ENCODE assay signal across 9 mouse cellular contexts in the genomic region with DNA sequence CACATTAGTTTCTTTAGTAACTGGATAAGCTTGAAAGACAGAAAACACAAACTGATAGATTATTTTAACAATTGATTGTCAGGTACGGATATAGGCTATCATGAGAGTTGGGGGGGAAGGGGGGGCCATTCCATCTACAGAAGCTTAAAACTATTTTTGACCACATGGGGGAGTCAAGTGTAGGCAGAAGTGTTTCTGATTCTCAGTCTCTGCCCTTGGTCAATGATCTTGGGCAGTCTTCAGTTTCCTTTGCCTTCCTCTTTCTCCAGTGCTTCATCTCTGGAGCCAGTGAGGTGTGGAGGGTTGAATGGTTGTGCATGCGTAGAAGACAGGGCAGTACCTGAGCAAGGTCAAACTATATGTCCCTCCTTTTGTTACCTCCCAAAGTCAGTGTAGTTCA.
DNase-seq lines count a peak whose midpoint lies in the region; ATAC-seq and TF ChIP-seq lines count a peak whose summit lies in the region.
"Had no signal": no experiment of that assay in that cellular context is flagged by ENCODE, and none has a peak within 500 bp of the region (broad histone marks: within the 10 kb centered on the region; RNA-seq: fewer than 3 reads in every experiment).

No protein-coding gene starts in this region.

- H3K27me3 ChIP-seq in forebrain, postnatal 0 days (ENCODE audit: insufficient read depth, low read length), result no peaks in the 10 kb centered on the region
- no peaks in the 10 kb centered on the region for H3K27me3 ChIP-seq in forebrain, embryonic 10.5 days (ENCODE audit: poor library complexity, severe bottlenecking)
- no peaks in the 10 kb centered on the region for H3K27me3 ChIP-seq in liver, embryonic 14.5 days (ENCODE audit: control insufficient read depth, insufficient read depth, low read length)
- no peaks in the 10 kb centered on the region for H3K27me3 ChIP-seq in liver, embryonic 12.5 days (replicated peaks)
- H3K27me3 ChIP-seq: limb, embryonic 13.5 days had no signal

- peak; percentile 35 for TF ChIP-seq CTCF in forebrain, postnatal 0 days (IDR thresholded peaks at IDR 0.05; ENCODE audit: low read depth)
- TF ChIP-seq CTCF in liver, embryonic 14.5 days (IDR thresholded peaks at IDR 0.05; ENCODE audit: low read depth), result peak; percentile 32; the same call in 1 of the 2 replicates

- DNase-seq in forebrain, postnatal 0 days, result no peak
- no peak for DNase-seq in forebrain, embryonic 10.5 days (ENCODE audit: extremely low spot score, low spot score)
- no peak for DNase-seq in liver, embryonic 14.5 days (ENCODE audit: low read depth in 3 of 3, low spot score in 3 of 3)
- DNase-seq in adipocyte (ENCODE audit: low spot score), result peak; percentile 63
- peak; percentile 16 for DNase-seq in lung, postnatal 25 days (ENCODE audit: low spot score)
- no peak for DNase-seq in layer of hippocampus, adult 11-12 months (ENCODE audit: low spot score)

- WGBS in forebrain, postnatal 0 days, result 81% methylated on average over 2 of the region's 2 CpGs
- 81% methylated on average over 2 of the region's 2 CpGs for WGBS in forebrain, embryonic 10.5 days
- WGBS in liver, embryonic 14.5 days (ENCODE audit: insufficient replicate concordance), result 51% methylated on average over 2 of the region's 2 CpGs
- 50% methylated on average over 2 of the region's 2 CpGs for WGBS in liver, embryonic 12.5 days (ENCODE audit: insufficient replicate concordance)

- no peak for ATAC-seq in forebrain, postnatal 0 days
- ATAC-seq in liver, embryonic 14.5 days (ENCODE audit: insufficient read depth), result no peak
- no peak for ATAC-seq in liver, embryonic 12.5 days
- ATAC-seq in inflammation-experienced regulatory T-cells, adult 6 months, result no peak

- TF ChIP-seq EP300 in liver, embryonic 14.5 days (IDR thresholded peaks at IDR 0.05; ENCODE audit: low read depth), result no peak

- no peaks in the 10 kb centered on the region for H3K9me3 ChIP-seq in forebrain, postnatal 0 days (ENCODE audit: low read length)
- H3K9me3 ChIP-seq in forebrain, embryonic 10.5 days, result no peaks in the 10 kb centered on the region
- H3K9me3 ChIP-seq in liver, embryonic 14.5 days (ENCODE audit: control insufficient read depth, low read length), result no peaks in the 10 kb centered on the region
- H3K9me3 ChIP-seq in liver, embryonic 12.5 days (replicated peaks), result no peaks in the 10 kb centered on the region
- H3K9me3 ChIP-seq: limb, embryonic 13.5 days had no signal

- no peaks in the 10 kb centered on the region for H3K36me3 ChIP-seq in forebrain, postnatal 0 days (ENCODE audit: insufficient read depth)
- H3K36me3 ChIP-seq in forebrain, embryonic 10.5 days (replicated peaks), result no peaks in the 10 kb centered on the region
- H3K36me3 ChIP-seq in liver, embryonic 14.5 days (replicated peaks; ENCODE audit: control insufficient read depth, insufficient read depth, low read depth), result no peaks in the 10 kb centered on the region
- H3K36me3 ChIP-seq in liver, embryonic 12.5 days, result no peaks in the 10 kb centered on the region
- H3K36me3 ChIP-seq: limb, embryonic 13.5 days had no signal

- H3K27ac ChIP-seq in forebrain, postnatal 0 days (ENCODE audit: low read depth, low read length), result no peak overlapping the region
- H3K27ac ChIP-seq in forebrain, embryonic 10.5 days, result no peak overlapping the region
- no peak overlapping the region for H3K27ac ChIP-seq in liver, embryonic 14.5 days
- no peak overlapping the region for H3K27ac ChIP-seq in liver, embryonic 12.5 days
- H3K27ac ChIP-seq: limb, embryonic 13.5 days had no signal

- no peaks in the 10 kb centered on the region for H3K4me1 ChIP-seq in forebrain, postnatal 0 days (ENCODE audit: insufficient read depth)
- H3K4me1 ChIP-seq in forebrain, embryonic 10.5 days, result peaks cover 12% of the 10 kb centered on the region
- H3K4me1 ChIP-seq in liver, embryonic 14.5 days (replicated peaks; ENCODE audit: control insufficient read depth in 2 of 2, insufficient read depth in 2 of 2, low read length in 1 of 2), result no peaks in the 10 kb centered on the region
- no peaks in the 10 kb centered on the region for H3K4me1 ChIP-seq in liver, embryonic 12.5 days
- H3K4me1 ChIP-seq: limb, embryonic 13.5 days had no signal

- no peak overlapping the region for H3K9ac ChIP-seq in forebrain, postnatal 0 days
- no peak overlapping the region for H3K9ac ChIP-seq in liver, embryonic 14.5 days (replicated peaks)
- H3K9ac ChIP-seq in liver, embryonic 12.5 days, result no peak overlapping the region
- H3K9ac ChIP-seq: limb, embryonic 13.5 days had no signal

- H3K4me3 ChIP-seq in forebrain, postnatal 0 days (ENCODE audit: low read depth, low read length), result no peak overlapping the region
- no peak overlapping the region for H3K4me3 ChIP-seq in forebrain, embryonic 10.5 days
- H3K4me3 ChIP-seq in liver, embryonic 14.5 days (ENCODE audit: insufficient read depth in 1 of 2, low read depth in 2 of 2, low read length in 2 of 2), result no peak overlapping the region
- H3K4me3 ChIP-seq in liver, embryonic 12.5 days, result no peak overlapping the region
- H3K4me3 ChIP-seq: limb, embryonic 13.5 days had no signal

- no peak overlapping the region for H3K4me2 ChIP-seq in forebrain, postnatal 0 days (ENCODE audit: low read depth)
- H3K4me2 ChIP-seq in liver, embryonic 14.5 days (ENCODE audit: low read depth), result no peak overlapping the region
- no peak overlapping the region for H3K4me2 ChIP-seq in liver, embryonic 12.5 days
- H3K4me2 ChIP-seq: limb, embryonic 13.5 days had no signal

Comparison
In these comparisons a context has a peak if more than half of its experiments do, and no peak if none do; other contexts are left out.
1. DNase-seq: peak in adipocyte (single experiment) and lung, postnatal 25 days (single experiment); none in forebrain, postnatal 0 days (single experiment), forebrain, embryonic 10.5 days (single experiment), liver, embryonic 14.5 days (0 of 3) and layer of hippocampus, adult 11-12 months (single experiment).